Mouse (Mus musculus): ENCODE data around the gene Numb.
"Not testable (repeated sequence)": the region's sequence is repeated elsewhere in the genome, so short reads cannot be mapped to it uniquely, and the experiment has no call there.

Numb gene

GRCm38 (mm10) chr12:83922724-83923485 is 1.2 kb upstream of the Numb start:
- DNase-seq (ENCODE audit: low spot score): peak; percentile 11

GRCm38 (mm10) chr12:83920721-83921441 is 853 bp downstream of the Numb start:
- peak; percentile 47 for DNase-seq (ENCODE audit: low spot score)

DNA sequence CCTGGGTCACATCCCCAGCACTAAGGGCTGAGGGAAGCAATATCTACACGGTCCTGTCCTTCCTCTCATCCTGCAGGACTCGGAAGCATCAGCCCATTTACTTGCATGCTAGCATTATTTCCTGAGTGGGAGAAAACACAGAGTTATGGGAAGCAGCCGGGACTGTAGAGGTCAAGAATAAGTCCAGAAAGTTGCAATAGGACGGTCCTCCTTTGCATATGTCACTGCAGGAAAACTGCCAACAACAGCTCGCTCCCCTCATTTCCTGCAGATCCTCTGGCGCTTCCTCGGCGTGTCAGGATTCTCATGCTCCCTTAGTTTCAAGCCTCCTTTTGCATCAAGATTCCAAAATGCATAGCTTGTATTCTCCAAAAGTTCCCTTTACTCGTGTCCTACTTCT is 4.8 kb downstream of the Numb start:
- DNase-seq (ENCODE audit: low spot score): no peak

DNA sequence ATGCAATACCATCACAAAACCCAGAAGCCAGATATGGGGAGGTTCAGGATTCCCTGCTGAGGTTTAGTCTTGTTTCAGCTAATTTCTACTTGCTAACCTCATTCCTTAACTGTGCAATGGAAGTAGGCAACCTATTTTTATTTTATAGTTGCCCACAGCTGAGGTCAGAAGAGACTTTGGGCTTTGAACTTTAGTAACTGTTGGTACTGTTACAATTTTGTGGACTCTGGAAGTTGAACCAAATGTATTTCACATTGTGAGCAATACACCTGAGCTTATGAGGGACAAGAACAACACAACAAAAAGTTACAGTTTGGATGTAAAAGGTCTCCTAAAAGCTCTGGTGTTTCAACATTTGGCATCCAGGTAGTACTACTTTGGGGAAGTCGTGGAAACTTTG is 6.9 kb downstream of the Numb start:
- DNase-seq (ENCODE audit: low spot score): no peak

DNA sequence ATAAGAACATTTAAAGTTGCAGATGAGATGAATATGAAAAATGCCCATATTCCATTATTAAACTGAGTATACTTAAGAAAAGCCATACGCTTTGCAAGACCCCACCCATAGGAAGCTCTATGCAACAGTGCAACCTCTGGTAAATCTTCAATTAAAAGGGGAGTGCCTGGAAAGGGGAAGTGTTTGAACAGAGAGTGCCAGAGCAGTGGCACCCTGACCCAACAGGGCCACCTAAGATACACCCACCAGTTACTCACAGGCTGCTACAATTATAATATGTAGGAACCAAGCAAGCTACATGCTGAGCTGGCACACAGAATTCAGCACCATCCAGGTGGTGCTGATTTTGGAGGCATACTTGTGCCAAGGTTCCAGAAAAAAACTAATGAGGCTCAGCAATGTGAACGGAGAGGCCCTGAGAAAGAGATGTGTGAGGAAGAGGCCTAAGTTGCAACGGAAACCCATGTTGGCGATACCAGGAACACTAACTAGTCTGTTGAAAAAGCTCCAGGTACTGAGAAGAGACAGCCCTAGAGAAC is 7.5 kb downstream of the Numb start:
- no peak for DNase-seq (ENCODE audit: low spot score)

- no peak for DNase-seq (ENCODE audit: low spot score)
Observed at GRCm38 (mm10) chr12:83910451-83910850, 11.3 kb downstream of the Numb start.

GRCm38 (mm10) chr12:83892926-83893325 is 28.8 kb downstream of the Numb start:
- no peak for DNase-seq (ENCODE audit: low spot score)

DNA sequence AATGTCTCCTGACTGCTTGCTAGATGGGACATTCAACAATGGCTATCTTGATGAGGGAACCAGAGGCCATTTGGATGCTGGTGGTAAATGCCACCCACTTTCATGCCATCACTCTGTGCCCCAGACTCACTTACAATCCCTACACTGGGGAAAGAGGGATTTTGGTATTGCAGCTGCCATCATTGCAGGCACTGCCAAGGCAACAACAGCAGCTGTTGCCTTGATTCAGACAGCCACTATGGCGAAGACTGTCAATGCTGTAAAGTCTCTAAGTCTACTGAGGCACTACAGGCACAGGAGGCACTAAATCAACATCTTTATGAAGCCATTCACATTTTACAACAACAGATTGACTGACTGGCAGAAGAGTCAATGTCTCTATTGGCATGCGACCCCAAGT is 30.5 kb downstream of the Numb start:
- no peak for DNase-seq (ENCODE audit: low spot score)

GRCm38 (mm10) chr12:83889128-83889527 is 32.6 kb downstream of the Numb start:
- no peak for DNase-seq (ENCODE audit: low spot score)

DNA sequence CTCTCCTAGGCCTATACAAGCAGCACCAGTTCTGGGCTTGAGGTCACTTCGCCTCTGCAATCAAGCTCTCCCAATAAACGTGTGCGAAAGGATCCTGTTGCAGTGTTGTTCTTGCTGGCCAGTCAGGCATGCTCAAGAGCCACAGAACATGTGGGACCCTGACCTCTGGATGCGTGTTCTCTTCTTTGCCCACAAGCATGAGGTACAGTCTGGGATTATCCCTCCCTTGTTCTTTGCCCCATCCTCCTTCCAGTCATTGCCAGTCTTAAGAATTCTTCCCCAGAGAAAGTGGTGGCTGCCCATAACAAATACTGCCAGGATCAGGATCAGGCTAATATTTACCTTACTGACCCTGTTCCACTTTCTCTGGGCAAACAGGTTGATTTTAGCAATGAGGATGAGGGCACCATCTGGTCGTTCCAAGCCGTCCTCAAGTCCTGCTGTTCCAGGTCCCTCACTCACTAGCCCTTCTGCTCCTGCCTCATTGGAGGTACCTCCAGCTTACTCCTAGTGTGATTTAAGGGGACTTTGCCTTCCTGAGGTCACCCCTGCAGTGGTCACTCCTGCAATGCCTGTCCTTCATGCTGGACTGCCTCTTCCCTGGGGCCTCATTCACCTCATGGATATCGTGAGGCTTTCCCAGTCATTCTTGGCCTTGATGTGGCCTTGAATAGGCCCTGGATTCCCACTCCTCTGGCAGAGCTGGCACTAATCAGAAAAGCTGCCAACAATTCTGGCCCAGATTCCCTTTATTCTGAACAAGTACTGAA is 36.0 kb downstream of the Numb start:
- no peak for DNase-seq (ENCODE audit: low spot score)

- DNase-seq (ENCODE audit: low spot score): not testable (repeated sequence)
Observed at GRCm38 (mm10) chr12:83885065-83885464, 36.7 kb downstream of the Numb start.

GRCm38 (mm10) chr12:83882503-83882902 is 39.2 kb downstream of the Numb start:
- DNase-seq (ENCODE audit: low spot score): no peak

- no peak for DNase-seq (ENCODE audit: low spot score)
Observed at GRCm38 (mm10) chr12:83882088-83882487, 39.6 kb downstream of the Numb start.

GRCm38 (mm10) chr12:83880913-83881312 is 40.8 kb downstream of the Numb start:
- no peak for DNase-seq (ENCODE audit: low spot score)

GRCm38 (mm10) chr12:83875097-83875496 is 46.6 kb downstream of the Numb start:
- no peak for DNase-seq (ENCODE audit: low spot score)

GRCm38 (mm10) chr12:83874597-83874996 is 47.1 kb downstream of the Numb start:
- DNase-seq (ENCODE audit: low spot score): no peak

DNA sequence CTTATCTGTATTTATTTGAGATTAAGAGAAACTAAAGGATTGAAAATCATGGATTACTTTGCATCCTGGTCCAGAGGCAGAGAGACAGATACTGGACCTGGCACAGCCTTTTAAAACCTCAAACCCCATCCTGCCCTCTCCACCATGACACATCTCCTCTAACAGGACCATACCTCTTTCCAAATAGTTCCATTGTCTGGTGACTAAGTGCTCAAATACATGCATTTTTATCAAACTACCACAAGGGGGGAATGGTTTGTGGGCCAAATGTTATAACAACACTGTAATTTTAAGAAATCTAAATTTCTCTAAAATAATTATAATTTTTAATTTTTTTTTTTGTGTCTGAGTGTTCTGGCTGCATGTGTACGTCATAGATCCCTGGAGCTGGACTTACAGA is 57.2 kb downstream of the Numb start:
- no peak for DNase-seq (ENCODE audit: low spot score)

DNA sequence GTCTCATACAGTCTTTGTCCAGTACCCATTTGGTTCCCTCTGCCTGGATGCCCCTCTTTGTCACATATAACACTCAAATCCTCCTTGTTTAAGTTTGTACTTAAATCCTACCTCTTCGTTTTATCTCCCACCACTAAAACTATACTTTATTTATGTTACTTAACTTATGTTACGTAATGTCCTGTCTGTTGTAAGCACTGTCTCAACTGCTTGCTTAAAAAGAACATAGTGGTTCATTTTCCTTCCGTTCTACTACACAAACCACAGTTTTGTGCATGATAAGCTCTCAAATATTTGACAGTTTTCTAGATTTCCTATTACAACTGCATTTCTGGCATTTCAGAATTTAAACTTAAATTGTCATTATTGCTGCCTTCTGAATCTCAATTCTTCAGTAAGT is 59.9 kb downstream of the Numb start:
- DNase-seq (ENCODE audit: low spot score): no peak

GRCm38 (mm10) chr12:83860688-83861087 is 61.0 kb downstream of the Numb start:
- no peak for DNase-seq (ENCODE audit: low spot score)

GRCm38 (mm10) chr12:83858052-83858451 is 63.7 kb downstream of the Numb start:
- DNase-seq (ENCODE audit: low spot score): no peak

DNA sequence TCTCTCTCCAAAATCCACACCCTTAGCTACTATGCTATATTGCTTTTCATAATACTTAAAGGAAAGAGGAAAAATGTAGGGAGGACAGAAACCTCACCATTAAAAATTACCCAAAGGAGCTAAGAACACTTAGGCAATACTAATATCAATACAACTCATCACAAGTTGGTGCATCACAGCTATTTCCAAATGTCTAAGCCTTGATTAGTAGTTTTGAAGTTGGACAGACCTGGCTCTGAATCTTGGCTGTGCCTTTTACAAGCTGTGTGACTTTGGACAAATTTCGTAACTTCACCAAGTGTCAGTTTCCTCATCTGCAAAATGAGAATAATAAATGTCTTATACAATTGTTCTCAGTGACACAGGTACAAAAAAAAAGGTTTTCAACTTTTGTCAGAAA is 66.5 kb downstream of the Numb start:
- no peak for DNase-seq (ENCODE audit: low spot score)

DNA sequence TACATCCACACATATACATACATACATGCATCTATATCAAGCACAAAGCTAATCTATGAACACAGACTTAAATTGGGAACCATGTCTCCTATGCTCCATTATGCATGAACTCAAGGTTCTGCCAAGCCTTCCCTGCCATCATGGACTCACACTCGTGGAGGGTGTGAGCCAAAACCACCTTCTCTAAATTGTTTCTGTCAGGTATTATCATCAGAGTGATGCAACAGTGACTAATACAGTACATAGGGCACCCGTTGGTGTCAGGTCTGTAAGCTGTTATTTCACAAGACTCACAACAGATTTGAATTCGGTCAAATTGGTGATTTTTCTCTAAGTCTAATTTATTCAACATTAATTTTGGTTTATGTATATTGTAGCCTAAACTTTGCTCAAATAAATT is 67.5 kb downstream of the Numb start:
- DNase-seq (ENCODE audit: low spot score): no peak
